Mouse (Mus musculus) cerebellum, postnatal 14 days (tissue): Measurements from ENCODE around the gene Xaf1.
A peak's percentile ranks its signal among the peaks of the same experiment; 100 is the strongest.

Experiments used
- DNase-seq, 2 experiments: peaks; one replicate each; pipeline ENCODE4 v3.0.0; 2021; ENCODE audit warnings: mixed read lengths in 2 of 2

Gene Xaf1

GRCm38 (mm10) chr11:72301334-72301733 lies at the start of gene Xaf1:
Gene Xaf1, plus strand, starts transcription at chr11:72301629.
- DNase-seq = peak; percentile 13 to 19

DNA sequence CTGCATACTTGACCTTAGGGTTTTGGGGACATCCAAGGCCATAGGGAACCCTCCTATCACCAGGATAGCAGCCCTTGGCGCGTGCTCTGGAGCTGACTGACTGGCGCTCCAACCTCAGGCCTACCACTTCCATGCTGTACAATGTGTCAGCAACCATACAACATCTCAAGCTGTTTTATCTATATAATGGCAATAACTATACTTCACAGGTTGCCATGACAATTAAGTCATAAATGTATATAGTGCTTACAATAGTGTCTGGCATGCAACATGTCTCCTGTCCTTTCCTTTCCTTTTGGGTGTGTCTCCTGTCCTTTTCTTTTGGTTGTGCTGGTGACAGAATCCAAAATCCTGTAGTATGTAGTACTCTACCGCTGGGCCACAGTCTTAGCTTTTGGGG lies 45.8 kb upstream of the Xaf1 start:
- no peak for DNase-seq

DNA sequence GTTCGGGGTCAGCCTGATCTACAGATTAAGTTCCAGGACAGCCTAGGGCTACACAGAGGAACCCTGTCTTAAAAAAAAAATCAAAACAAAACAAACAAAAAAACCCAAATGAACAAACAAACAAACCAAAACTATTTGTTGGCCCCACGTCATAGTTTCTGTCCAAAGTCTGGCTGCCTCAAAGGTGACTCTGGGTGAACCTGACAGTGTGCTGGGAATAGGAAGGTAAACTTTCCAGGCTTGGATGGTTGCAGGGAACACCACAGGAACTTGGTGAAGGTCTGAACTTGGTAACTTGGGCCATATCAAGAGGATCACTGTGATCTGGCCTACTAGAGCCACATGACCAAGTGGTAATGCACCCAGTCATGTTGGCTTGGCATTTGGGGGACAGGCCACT lies 45.0 kb upstream of the Xaf1 start:
- DNase-seq = no peak

DNA sequence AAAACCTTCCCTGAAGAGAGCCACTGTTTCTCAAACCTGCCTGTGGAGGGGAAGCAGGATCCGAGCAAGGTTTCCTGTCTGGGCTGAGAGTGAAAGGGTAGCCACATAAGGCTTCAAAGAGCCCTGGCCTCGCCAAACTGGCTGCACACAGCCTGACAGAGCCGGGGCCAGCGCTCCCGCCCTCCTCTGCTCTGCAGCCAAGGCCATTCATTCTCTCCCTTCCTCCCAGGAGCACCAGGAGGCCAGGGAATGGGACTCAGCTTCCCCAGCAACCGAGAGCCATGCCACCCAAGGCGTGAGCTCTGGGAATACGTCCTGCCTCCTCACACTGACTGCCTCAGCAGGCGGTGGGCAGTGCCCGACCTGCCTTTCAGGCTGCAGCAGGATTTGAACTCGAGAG lies 35.9 kb upstream of the Xaf1 start:
- peak; percentile 37 to 42 for DNase-seq

GRCm38 (mm10) chr11:72266207-72266959 lies 35.0 kb upstream of the Xaf1 start:
- peak; percentile 71 to 79 for DNase-seq

DNA sequence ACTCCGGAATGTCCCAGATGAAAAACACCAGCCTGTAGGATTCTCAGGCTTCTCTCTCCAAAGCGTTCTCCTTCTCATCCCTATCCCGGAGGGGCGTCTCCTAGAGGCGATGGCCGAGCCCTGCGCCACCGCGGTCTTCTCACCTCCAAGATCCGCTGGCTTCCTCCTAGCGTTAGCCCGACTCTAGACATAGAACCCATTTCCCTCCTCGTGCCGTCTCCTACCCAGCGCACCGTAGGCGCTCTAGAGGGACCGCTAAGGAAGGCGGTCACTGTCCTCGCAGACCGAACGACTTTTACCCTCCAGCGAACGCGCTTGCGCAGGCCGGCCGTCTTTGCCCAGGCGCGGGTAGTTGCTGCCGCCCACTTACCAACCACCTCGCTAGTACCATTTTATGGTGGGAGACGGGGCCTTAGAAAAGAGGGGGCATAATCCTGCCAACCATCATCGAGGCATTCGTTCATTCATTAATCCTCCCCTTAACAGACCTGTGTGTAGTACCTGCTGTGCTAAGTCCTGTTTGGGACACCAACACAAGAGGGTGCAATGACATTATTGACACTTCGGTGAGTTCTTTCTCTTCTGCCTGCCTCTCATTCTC lies 34.4 kb upstream of the Xaf1 start, which contains the start of gene Slc13a5:
Gene Slc13a5 (minus strand): TSS at position 263 of the 601 bp plus-strand sequence.
- no peak for DNase-seq

- DNase-seq = no peak
Observed at GRCm38 (mm10) chr11:72271761-72272160, 29.7 kb upstream of the Xaf1 start.

DNA sequence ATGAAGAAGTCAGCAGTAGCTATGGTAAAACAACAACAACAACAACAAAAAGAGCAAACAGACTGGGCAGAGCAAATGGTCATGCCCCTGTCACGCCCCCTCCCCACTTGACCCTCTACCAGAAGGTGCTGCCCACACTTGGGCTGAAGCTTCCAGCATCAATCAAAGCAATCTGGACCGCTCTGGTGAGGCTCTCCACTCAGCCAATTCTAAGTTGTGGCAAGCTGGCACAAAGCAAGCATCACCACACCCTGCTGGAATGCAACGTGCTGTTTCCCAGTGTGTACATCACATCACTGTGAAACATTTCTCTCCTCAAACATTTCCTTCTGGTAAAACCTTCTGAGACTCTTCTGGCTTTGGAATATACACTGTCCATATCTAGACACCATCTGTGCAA lies 28.1 kb upstream of the Xaf1 start:
- peak in 1 of 2 experiments; percentile 21 for DNase-seq

DNA sequence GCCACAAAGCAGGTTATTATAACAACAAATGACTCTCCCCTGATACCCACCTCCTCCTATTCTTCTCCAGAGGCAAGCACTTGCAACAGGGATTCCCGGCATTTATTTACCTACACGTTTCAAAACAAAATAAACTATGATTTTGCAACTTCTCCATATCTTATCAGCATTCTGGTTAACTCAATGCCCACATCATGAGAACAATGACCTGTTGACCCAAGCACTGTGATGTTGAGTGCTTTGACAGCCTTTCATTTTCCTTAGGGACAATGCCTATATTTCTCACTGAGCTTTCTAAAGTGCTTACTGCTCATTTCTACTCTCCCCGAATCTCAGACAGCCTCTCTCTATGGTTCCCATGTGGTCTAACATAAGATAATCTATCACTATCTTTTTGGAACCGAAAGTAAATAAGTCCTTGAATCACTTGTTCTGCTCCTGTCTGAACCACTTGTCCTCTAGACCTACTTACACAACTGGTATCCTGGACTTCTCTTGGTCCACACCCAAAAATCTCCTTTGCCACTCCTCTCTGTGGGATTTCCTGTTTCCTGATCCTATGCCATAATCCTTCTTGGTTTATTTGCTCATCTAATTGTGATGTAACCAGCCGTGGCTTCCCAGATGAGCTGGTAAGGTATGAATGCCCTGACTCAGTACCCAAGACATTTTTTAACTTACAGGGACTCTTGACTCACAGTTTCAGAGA lies 20.1 kb upstream of the Xaf1 start:
- DNase-seq = no peak

DNA sequence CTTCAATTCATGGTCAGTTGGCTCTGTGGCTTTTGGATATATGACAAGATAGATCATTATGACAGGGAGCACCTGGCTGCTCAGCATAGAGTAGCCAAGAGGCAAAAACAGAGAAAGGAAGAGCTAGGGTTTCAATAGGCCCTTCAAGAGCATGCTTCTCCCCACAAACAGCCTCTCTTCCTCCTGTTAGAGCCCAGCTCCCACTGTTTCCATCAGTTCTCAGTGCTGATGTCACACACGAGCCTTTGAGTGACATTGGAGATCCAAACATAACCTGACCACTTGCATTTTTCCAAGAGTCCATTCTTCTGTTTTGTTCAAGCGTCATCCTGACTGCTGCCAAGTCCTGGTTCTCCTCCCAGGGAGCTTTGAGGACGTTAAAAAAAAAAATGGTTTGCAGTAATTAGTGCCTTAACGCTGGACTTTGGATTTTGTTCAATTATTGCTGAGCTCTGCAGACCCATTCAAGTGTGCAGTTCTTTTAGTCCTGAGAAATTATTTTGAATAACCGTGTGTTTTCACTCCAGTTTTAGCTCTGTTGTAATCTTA lies 19.5 kb upstream of the Xaf1 start:
- DNase-seq = no peak

DNA sequence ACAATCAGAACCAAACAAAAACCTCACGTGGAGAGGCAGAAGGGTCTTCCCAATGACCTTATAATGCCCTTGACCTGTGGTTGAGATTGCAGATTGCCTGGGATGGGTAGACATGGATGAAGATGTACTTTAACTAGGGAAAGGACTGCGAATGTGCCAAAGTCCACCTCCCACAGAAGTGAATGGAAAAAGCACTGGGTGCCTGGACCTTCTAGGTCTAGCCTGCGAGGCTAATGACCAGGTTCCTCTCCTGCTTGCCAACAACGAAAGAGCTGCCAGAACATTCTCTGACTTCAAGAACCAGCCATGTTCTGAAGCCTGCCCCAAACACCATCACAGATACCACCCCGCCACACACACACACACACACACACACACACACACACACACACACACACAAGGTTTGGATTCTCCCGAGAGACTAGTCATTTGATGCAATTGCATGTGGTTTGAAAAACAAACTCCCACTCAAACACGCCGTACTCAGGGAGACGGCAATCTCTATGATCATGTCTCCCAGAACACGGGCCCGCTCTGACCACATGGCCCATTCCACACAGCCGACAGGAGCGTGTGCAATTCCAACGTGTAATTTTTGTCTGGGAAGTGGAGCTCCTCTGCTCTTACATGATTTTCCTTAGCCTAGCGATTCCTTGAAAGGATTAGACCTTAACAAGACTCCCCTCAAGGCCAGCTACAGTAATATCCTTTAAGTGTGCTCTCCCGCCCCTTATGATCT lies 17.8 kb upstream of the Xaf1 start:
- no peak for DNase-seq

GRCm38 (mm10) chr11:72284532-72285182 lies 16.8 kb upstream of the Xaf1 start:
- DNase-seq = no peak

- DNase-seq = no peak
Observed at GRCm38 (mm10) chr11:72285971-72286480, 15.4 kb upstream of the Xaf1 start.

GRCm38 (mm10) chr11:72286651-72287050 lies 14.8 kb upstream of the Xaf1 start:
- DNase-seq = no peak

DNA sequence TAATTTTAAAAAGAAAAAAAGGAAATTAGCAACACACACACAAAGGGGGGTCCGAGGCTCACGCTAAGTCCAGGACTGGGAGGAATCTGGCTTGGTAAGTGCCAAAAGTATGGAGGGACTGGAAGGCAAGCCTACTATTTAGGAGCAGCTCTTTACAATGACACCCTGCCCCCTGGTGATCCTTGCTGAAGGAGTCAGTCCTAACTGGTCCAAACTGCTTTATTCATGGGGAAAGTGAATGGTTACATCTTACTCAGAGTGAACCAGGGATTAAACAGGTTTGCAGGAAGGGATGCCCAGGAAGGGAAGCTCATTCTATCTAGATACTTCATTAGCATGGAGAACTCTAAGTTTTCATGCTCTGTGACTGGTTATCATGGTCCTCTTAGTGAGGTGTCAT lies 14.3 kb upstream of the Xaf1 start:
- no peak for DNase-seq

DNA sequence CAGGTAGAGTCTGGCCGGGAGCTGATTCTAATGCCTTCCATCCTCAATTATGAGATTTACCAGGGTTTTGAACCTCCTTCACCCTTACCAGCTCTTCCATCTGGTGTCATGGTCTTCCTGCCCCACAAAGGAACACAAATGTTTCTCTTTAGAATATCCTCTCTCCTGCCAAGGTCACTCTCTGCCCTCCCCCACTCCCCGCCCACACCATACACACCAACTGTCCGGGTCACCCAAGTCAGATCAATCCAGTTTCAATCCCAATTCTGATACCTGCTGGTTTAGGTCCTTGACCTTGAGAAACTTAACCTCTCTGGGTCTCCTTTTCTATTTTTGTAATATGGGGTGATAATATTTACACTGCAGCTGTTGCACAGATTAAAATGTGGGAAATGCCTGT lies 13.9 kb upstream of the Xaf1 start:
- DNase-seq = no peak

DNA sequence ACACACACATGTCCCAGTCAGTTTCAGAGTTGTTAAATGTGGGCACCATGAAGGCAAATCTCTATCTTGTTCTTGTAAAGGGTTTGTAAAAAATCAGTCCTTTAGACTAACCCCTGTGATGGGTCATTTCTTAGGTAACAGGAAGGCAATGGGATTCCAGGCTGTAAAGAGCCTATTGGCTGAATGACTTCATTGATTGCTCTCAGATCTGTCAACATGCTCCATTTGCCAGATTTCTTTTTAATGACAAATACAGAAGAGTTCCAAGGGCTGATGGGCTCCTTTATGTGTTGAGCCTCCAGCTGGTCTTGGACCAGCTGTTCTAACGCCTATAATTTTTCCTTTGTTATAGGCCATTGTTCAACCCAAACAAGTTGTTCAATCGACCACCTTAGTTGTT lies 8.3 kb upstream of the Xaf1 start:
- DNase-seq = no peak

- peak; percentile 88 to 92 for DNase-seq
Observed at GRCm38 (mm10) chr11:72302230-72302629, 801 bp downstream of the Xaf1 start.

DNA sequence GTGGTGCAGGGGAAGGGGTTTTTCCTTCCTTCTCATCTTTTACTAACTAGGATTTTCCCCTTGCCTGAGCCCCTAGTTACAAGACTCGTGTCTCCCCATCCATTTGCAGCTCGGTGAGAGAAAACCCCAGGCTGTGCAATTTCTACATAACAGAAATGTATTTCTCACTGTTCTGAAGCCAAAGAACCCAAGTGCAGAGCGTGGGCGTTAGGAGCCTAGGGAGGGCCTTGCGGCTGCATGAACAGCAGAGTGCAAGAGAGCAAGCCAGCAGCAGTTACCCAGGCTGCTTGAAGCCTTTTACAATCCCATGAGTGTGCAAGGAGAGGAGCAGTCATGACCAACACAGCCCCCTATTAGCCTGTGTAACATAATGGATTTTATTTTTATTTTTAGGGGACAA lies 6.0 kb downstream of the Xaf1 start:
- no peak for DNase-seq

GRCm38 (mm10) chr11:72308982-72309381 lies 7.6 kb downstream of the Xaf1 start:
- no peak for DNase-seq

- DNase-seq = no peak
Observed at GRCm38 (mm10) chr11:72310491-72310890, 9.1 kb downstream of the Xaf1 start.

- no peak for DNase-seq
Observed at GRCm38 (mm10) chr11:72311355-72312001, 10.0 kb downstream of the Xaf1 start.
